9 mouse cellular contexts compared by ENCODE assay signal in genomic region chr16:22389146-22389911, GRCm38 (mm10). TPM values are rescaled to one million over a fixed set of nuclear protein-coding genes. Genes with fewer than 3 reads are reported as not detected.
DNase-seq lines count a peak whose midpoint lies in the region; ATAC-seq and TF ChIP-seq lines count a peak whose summit lies in the region.
"Had no signal": no experiment of that assay in that cellular context is flagged by ENCODE, and none has a peak within 500 bp of the region (broad histone marks: within the 10 kb centered on the region; RNA-seq: fewer than 3 reads in every experiment).

No protein-coding gene starts in this region.

- H3K27me3 ChIP-seq in limb, embryonic 14.5 days (ENCODE audit: control insufficient read depth, insufficient read depth, low read length) = no peaks in the 10 kb centered on the region
- no peaks in the 10 kb centered on the region for H3K27me3 ChIP-seq in limb, embryonic 10.5 days (ENCODE audit: low read depth, poor library complexity, severe bottlenecking)
- no peaks in the 10 kb centered on the region for H3K27me3 ChIP-seq in Patski
- H3K27me3 ChIP-seq in embryonic facial prominence, embryonic 10.5 days (replicated peaks; ENCODE audit: low read depth, poor library complexity, severe bottlenecking) = no peaks in the 10 kb centered on the region
- H3K27me3 ChIP-seq in heart, embryonic 11.5 days (ENCODE audit: control insufficient read depth, insufficient read depth, low read length) = no peaks in the 10 kb centered on the region

- TF ChIP-seq POLR2A in limb, embryonic 14.5 days (IDR thresholded peaks at IDR 0.05; ENCODE audit: borderline replicate concordance, extremely low read depth, insufficient read depth, insufficient read length) = no peak

- H3K9me3 ChIP-seq in limb, embryonic 14.5 days (ENCODE audit: control insufficient read depth, low read length) = no peaks in the 10 kb centered on the region
- no peaks in the 10 kb centered on the region for H3K9me3 ChIP-seq in limb, embryonic 10.5 days (replicated peaks)
- no peaks in the 10 kb centered on the region for H3K9me3 ChIP-seq in embryonic facial prominence, embryonic 10.5 days
- no peaks in the 10 kb centered on the region for H3K9me3 ChIP-seq in heart, embryonic 11.5 days (replicated peaks; ENCODE audit: control insufficient read depth, low read length)

- H3K4me2 ChIP-seq in limb, embryonic 14.5 days (replicated peaks; ENCODE audit: low read depth, low read length, severe bottlenecking) = no peak overlapping the region
- no peak overlapping the region for H3K4me2 ChIP-seq in heart, embryonic 11.5 days

- no peak for ATAC-seq in limb, embryonic 14.5 days (ENCODE audit: low FRiP score, low read depth)
- ATAC-seq in Patski = peak; percentile 91
- no peak for ATAC-seq in heart, embryonic 11.5 days (replicated peaks; ENCODE audit: insufficient number of reproducible peaks, low FRiP score, low TSS enrichment)

- no peak overlapping the region for H3K4me3 ChIP-seq in limb, embryonic 14.5 days (replicated peaks; ENCODE audit: low read length)
- no peak overlapping the region for H3K4me3 ChIP-seq in limb, embryonic 10.5 days
- H3K4me3 ChIP-seq in embryonic facial prominence, embryonic 10.5 days = no peak overlapping the region
- no peak overlapping the region for H3K4me3 ChIP-seq in heart, embryonic 11.5 days (ENCODE audit: low read depth, low read length)

- WGBS in limb, embryonic 14.5 days = 76% methylated on average over 13 of the region's 13 CpGs
- 89% methylated on average over 13 of the region's 13 CpGs for WGBS in limb, embryonic 10.5 days
- 81% methylated on average over 13 of the region's 13 CpGs for WGBS in embryonic facial prominence, embryonic 10.5 days
- 67% methylated on average over 13 of the region's 13 CpGs for WGBS in heart, embryonic 11.5 days (ENCODE audit: insufficient replicate concordance)

- no peak overlapping the region; the same call in 1 of the 2 replicates for H3K9ac ChIP-seq in limb, embryonic 14.5 days (ENCODE audit: low read depth, low read length, severe bottlenecking)
- H3K9ac ChIP-seq in heart, embryonic 11.5 days (ENCODE audit: low read depth, low read length) = no peak overlapping the region

- no peaks in the 10 kb centered on the region; the same call in 1 of the 2 replicates for H3K4me1 ChIP-seq in limb, embryonic 14.5 days (ENCODE audit: control insufficient read depth, insufficient read depth, low read length)
- H3K4me1 ChIP-seq in limb, embryonic 10.5 days = peaks cover 9% of the 10 kb centered on the region; the same call in 1 of the 2 replicates
- H3K4me1 ChIP-seq in embryonic facial prominence, embryonic 10.5 days = peaks cover 20% of the 10 kb centered on the region
- H3K4me1 ChIP-seq in heart, embryonic 11.5 days (ENCODE audit: control insufficient read depth, insufficient read depth, low read length) = no peaks in the 10 kb centered on the region

- in situ Hi-C loops in Patski (cut with MboI; ENCODE audit: low pct_unique_long_range_greater_than_20kb) = no loop called here

- CTCF ChIA-PET in Patski (lab: Charles Lee) = no interaction called here

- peaks cover 22% of the 10 kb centered on the region; the same call in 1 of the 2 replicates for H3K36me3 ChIP-seq in limb, embryonic 14.5 days (ENCODE audit: control insufficient read depth, insufficient read depth, low read length)
- H3K36me3 ChIP-seq in limb, embryonic 10.5 days = peaks cover 95% of the 10 kb centered on the region
- H3K36me3 ChIP-seq in embryonic facial prominence, embryonic 10.5 days (replicated peaks) = peaks cover 81% of the 10 kb centered on the region
- peaks cover 6% of the 10 kb centered on the region for H3K36me3 ChIP-seq in heart, embryonic 11.5 days (ENCODE audit: control insufficient read depth, insufficient read depth, low read length)

- POLR2A ChIA-PET in Patski (lab: Charles Lee) = interaction anchor here (0.6 to 1.1 kb wide), 3 partner anchors 39 to 74 kb away, joined by 3 to 5 read pairs (median 4); no protein-coding TSS in a partner anchor

- DNase-seq in limb, embryonic 14.5 days (ENCODE audit: low spot score) = peak; percentile 32
- no peak for DNase-seq in limb, embryonic 10.5 days (ENCODE audit: low spot score)
- peak; percentile 43 for DNase-seq in Patski (ENCODE audit: low read depth, low spot score)
- DNase-seq in embryonic facial prominence, embryonic 10.5 days (ENCODE audit: low spot score) = no peak
- peak; percentile 49 to 72 for DNase-seq in left cerebral cortex, adult 9 months (ENCODE audit: low spot score in 2 of 2)
- no peak for DNase-seq in gastrocnemius, adult 18-20 months (ENCODE audit: low spot score)
- no peak for DNase-seq in ovary, postnatal 14 days (ENCODE audit: low spot score)
- DNase-seq: cerebellum, postnatal 14 days had no signal

- no peak for TF ChIP-seq CTCF in Patski (IDR thresholded peaks at IDR 0.05)

- no peak overlapping the region for H3K27ac ChIP-seq in limb, embryonic 14.5 days (replicated peaks; ENCODE audit: low read depth, low read length)
- no peak overlapping the region for H3K27ac ChIP-seq in limb, embryonic 10.5 days
- H3K27ac ChIP-seq in embryonic facial prominence, embryonic 10.5 days (replicated peaks) = peak overlapping the region; percentile 35; the same call in 1 of the 2 replicates
- H3K27ac ChIP-seq in heart, embryonic 11.5 days (ENCODE audit: low read depth, low read length) = no peak overlapping the region

RNA-seq across cellular contexts. Expression of gene Etv5, which starts 50.2 kb away (rescaled TPM):
- polyA plus RNA-seq in limb, embryonic 14.5 days (2012; rRNA removed) = 39.0 and 49.4 TPM in 2 replicates
- 35.3 and 36.8 TPM in 2 replicates for polyA plus RNA-seq in limb, embryonic 14.5 days (2014; fragmentation: Nextera tagmentation; extraction: Ambion mirVana)
- polyA plus RNA-seq in limb, embryonic 10.5 days (2016; fragmentation: Nextera tagmentation; extraction: Ambion mirVana) = 66.8 and 74.3 TPM in 2 replicates
- 23.7 TPM for polyA plus RNA-seq in Patski (2021)
- 56.2 and 56.7 TPM in 2 replicates for polyA plus RNA-seq in embryonic facial prominence, embryonic 10.5 days (2016; fragmentation: Nextera tagmentation; extraction: Ambion mirVana)
- total RNA-seq in gastrocnemius, adult 18-20 months (2021) = 1 to 10 TPM; 6.9 to 7.0 TPM
- polyA plus RNA-seq in heart, embryonic 11.5 days (2014; fragmentation: Nextera tagmentation; extraction: Ambion mirVana) = 21.3 and 25.1 TPM in 2 replicates

Comparison
In these comparisons a context has a peak if more than half of its experiments do, and no peak if none do; other contexts are left out.
1. DNase-seq: peak in limb, embryonic 14.5 days (single experiment), Patski (single experiment) and left cerebral cortex, adult 9 months (2 of 2); none in limb, embryonic 10.5 days (single experiment), embryonic facial prominence, embryonic 10.5 days (single experiment), gastrocnemius, adult 18-20 months (single experiment) and ovary, postnatal 14 days (single experiment).